ENCODE assay signal across 9 mouse cellular contexts in the genomic region with DNA sequence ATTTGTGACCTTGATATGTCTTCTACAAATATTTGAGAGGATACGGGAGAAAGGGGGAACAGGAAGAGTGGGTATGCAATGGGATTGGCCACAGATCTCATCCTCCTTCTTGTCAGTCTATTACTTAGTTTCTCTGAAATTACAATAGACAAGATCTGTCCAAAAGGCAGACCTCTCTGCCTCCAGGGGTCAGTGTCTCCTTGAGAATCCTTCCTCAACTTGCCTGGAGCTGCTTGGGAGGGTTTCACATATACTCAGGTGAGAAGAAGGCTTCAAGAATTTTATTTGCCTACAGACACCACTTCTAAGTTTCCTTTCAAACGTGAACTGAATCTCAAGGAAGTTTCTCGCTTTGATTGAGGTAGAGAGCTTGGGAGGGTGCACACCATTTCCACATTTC.
DNase-seq lines count a peak whose midpoint lies in the region; ATAC-seq and TF ChIP-seq lines count a peak whose summit lies in the region.
"Had no signal": no experiment of that assay in that cellular context is flagged by ENCODE, and none has a peak within 500 bp of the region (broad histone marks: within the 10 kb centered on the region; RNA-seq: fewer than 3 reads in every experiment).

No protein-coding gene starts in this region.

- H3K4me3 ChIP-seq in liver, postnatal 0 days (ENCODE audit: low read depth, low read length) = no peak overlapping the region
- no peak overlapping the region for H3K4me3 ChIP-seq in liver, embryonic 11.5 days (ENCODE audit: low read depth, low read length)
- H3K4me3 ChIP-seq in cortical plate, adult 2 months (ENCODE audit: insufficient read depth, low read length) = no peak overlapping the region
- H3K4me3 ChIP-seq in midbrain, embryonic 16.5 days (ENCODE audit: low read depth, low read length) = no peak overlapping the region

- no peak overlapping the region for H3K4me2 ChIP-seq in liver, postnatal 0 days (ENCODE audit: low read depth, low read length)
- no peak overlapping the region for H3K4me2 ChIP-seq in liver, embryonic 11.5 days
- no peak overlapping the region for H3K4me2 ChIP-seq in midbrain, embryonic 16.5 days (ENCODE audit: low read length)

- DNase-seq in heart, adult 11 months = peak; percentile 55
- DNase-seq in heart, adult 8-10 months (ENCODE audit: low spot score) = no peak
- peak; percentile 13 for DNase-seq in liver, postnatal 0 days
- no peak for DNase-seq in liver, embryonic 11.5 days (ENCODE audit: low spot score)
- no peak for DNase-seq in thymus, postnatal 14 days
- no peak for DNase-seq in B cell, adult 2 months

- TF ChIP-seq CTCF in liver, postnatal 0 days (IDR thresholded peaks at IDR 0.05; ENCODE audit: low read depth) = peak; percentile 32
- TF ChIP-seq CTCF in cortical plate, adult 2 months (IDR thresholded peaks at IDR 0.05; ENCODE audit: extremely low read depth, insufficient read depth, low read length) = peak; percentile 28; the same call in 1 of the 2 replicates

- H3K27me3 ChIP-seq in liver, postnatal 0 days (ENCODE audit: insufficient read depth, low read length) = no peaks in the 10 kb centered on the region
- no peaks in the 10 kb centered on the region for H3K27me3 ChIP-seq in liver, embryonic 11.5 days (replicated peaks; ENCODE audit: control insufficient read depth, insufficient read depth, low read length)
- no peaks in the 10 kb centered on the region for H3K27me3 ChIP-seq in midbrain, embryonic 16.5 days (ENCODE audit: control insufficient read depth, insufficient read depth, low read depth, low read length)

- H3K9ac ChIP-seq in liver, postnatal 0 days (replicated peaks) = no peak overlapping the region
- H3K9ac ChIP-seq in liver, embryonic 11.5 days (ENCODE audit: low read depth, low read length) = no peak overlapping the region
- H3K9ac ChIP-seq in midbrain, embryonic 16.5 days (ENCODE audit: low read depth, low read length) = no peak overlapping the region

- no peaks in the 10 kb centered on the region for H3K36me3 ChIP-seq in liver, postnatal 0 days (replicated peaks; ENCODE audit: insufficient read depth, low read length)
- H3K36me3 ChIP-seq in liver, embryonic 11.5 days (ENCODE audit: control insufficient read depth, insufficient read depth, low read length) = no peaks in the 10 kb centered on the region
- H3K36me3 ChIP-seq in midbrain, embryonic 16.5 days (ENCODE audit: control insufficient read depth, insufficient read depth, low read length) = no peaks in the 10 kb centered on the region

- H3K9me3 ChIP-seq in liver, postnatal 0 days (ENCODE audit: low read length) = no peaks in the 10 kb centered on the region
- no peaks in the 10 kb centered on the region for H3K9me3 ChIP-seq in liver, embryonic 11.5 days (ENCODE audit: control insufficient read depth, low read length)
- no peaks in the 10 kb centered on the region for H3K9me3 ChIP-seq in midbrain, embryonic 16.5 days (replicated peaks; ENCODE audit: control insufficient read depth, low read length, poor library complexity, severe bottlenecking)

- ATAC-seq in liver, postnatal 0 days = no peak
- ATAC-seq in liver, embryonic 11.5 days (replicated peaks; ENCODE audit: low FRiP score) = no peak
- ATAC-seq in midbrain, embryonic 16.5 days = peak; percentile 39; the same call in 1 of the 2 replicates
- ATAC-seq: forebrain, embryonic 16.5 days had no signal

- TF ChIP-seq POLR2A in cortical plate, adult 2 months (IDR thresholded peaks at IDR 0.05; ENCODE audit: extremely low read depth, insufficient read depth, low read length) = no peak

- no peak overlapping the region for H3K27ac ChIP-seq in liver, postnatal 0 days (ENCODE audit: low read depth)
- no peak overlapping the region for H3K27ac ChIP-seq in liver, embryonic 11.5 days (ENCODE audit: low read depth, low read length)
- H3K27ac ChIP-seq in cortical plate, adult 2 months (ENCODE audit: insufficient read depth, low read length) = no peak overlapping the region
- H3K27ac ChIP-seq in midbrain, embryonic 16.5 days (ENCODE audit: low read length) = no peak overlapping the region

- 43% methylated on average over 3 of the region's 3 CpGs for WGBS in liver, postnatal 0 days (ENCODE audit: insufficient replicate concordance)
- WGBS in liver, embryonic 11.5 days = 42% methylated on average over 3 of the region's 3 CpGs
- 57% methylated on average over 3 of the region's 3 CpGs for WGBS in midbrain, embryonic 16.5 days

- no peak for TF ChIP-seq EP300 in liver, postnatal 0 days (IDR thresholded peaks at IDR 0.05; ENCODE audit: low read depth)

- no peaks in the 10 kb centered on the region for H3K4me1 ChIP-seq in liver, postnatal 0 days (ENCODE audit: insufficient read depth)
- no peaks in the 10 kb centered on the region for H3K4me1 ChIP-seq in liver, embryonic 11.5 days (replicated peaks; ENCODE audit: control insufficient read depth, insufficient read depth, low read length)
- H3K4me1 ChIP-seq in cortical plate, adult 2 months (ENCODE audit: control insufficient read depth, insufficient read depth, low read length) = no peaks in the 10 kb centered on the region
- H3K4me1 ChIP-seq in midbrain, embryonic 16.5 days (ENCODE audit: control insufficient read depth, insufficient read depth, low read length) = no peaks in the 10 kb centered on the region

Comparison
In these comparisons a context has a peak if more than half of its experiments do, and no peak if none do; other contexts are left out.
1. DNase-seq: peak in heart, adult 11 months (single experiment) and liver, postnatal 0 days (single experiment); none in heart, adult 8-10 months (single experiment), liver, embryonic 11.5 days (single experiment), thymus, postnatal 14 days (single experiment) and B cell, adult 2 months (0 of 2).